Mouse (Mus musculus): ENCODE data around the gene Olfr714.
A peak's percentile ranks its signal among the peaks of the same experiment; 100 is the strongest.
"Not testable (repeated sequence)": the region's sequence is repeated elsewhere in the genome, so short reads cannot be mapped to it uniquely, and the experiment has no call there.

Olfr714 gene

GRCm38 (mm10) chr7:107070681-107071080 lies at the start of gene Olfr714:
TSS of gene Olfr714 (plus strand) at chr7:107070981.
- no peak for DNase-seq (ENCODE audit: low spot score in 2 of 2)

GRCm38 (mm10) chr7:107030874-107031273 lies 39.9 kb upstream of the Olfr714 start, which contains the start of gene Olfr713:
TSS of gene Olfr713 (plus strand) at chr7:107031174.
- DNase-seq (ENCODE audit: low spot score in 2 of 2), result no peak

- no peak for DNase-seq (ENCODE audit: low spot score in 2 of 2)
Measured at GRCm38 (mm10) chr7:107039934-107040563, 30.7 kb upstream of the Olfr714 start.

GRCm38 (mm10) chr7:107043136-107043535 lies 27.6 kb upstream of the Olfr714 start:
- no peak for DNase-seq (ENCODE audit: low spot score in 2 of 2)

DNA sequence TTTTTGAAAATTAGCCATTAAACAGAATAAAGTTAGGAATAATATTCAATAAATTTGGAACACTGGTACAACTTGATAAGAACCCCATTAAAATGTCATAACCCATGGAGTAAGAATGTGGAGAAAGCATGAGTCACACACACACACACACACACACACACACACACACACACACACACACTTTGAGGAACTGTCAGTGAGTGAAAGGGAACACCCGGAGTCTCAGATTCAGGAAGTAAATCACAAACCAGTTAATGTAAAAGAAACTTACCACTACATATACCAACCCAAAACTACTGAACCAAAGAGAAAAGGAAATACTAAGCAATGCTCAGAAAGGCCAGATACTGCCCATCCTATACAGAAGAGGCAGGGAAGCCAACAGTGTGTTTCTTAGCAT lies 26.4 kb upstream of the Olfr714 start:
- DNase-seq (ENCODE audit: low spot score in 2 of 2), result no peak

DNA sequence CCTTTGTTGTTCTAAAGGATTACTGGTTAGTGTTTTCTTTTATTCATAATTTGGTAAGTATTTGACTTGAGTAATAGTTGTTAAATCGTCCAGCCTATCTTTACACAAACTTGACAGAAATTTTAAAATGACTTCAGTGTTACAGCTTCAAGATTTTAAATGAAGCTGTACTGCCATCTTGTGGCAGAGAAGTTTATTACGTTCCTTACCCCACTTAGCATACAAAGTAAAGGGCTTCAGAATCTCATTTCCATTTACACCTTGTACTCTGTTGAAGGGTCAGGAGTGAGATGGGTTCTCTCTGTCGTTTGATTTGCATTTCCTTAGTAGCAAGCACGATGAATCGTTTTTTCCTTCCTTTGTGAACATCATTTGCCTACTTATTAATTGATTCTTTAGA lies 24.9 kb upstream of the Olfr714 start:
- peak; percentile 11 to 33 for DNase-seq (ENCODE audit: low spot score in 2 of 2)

DNA sequence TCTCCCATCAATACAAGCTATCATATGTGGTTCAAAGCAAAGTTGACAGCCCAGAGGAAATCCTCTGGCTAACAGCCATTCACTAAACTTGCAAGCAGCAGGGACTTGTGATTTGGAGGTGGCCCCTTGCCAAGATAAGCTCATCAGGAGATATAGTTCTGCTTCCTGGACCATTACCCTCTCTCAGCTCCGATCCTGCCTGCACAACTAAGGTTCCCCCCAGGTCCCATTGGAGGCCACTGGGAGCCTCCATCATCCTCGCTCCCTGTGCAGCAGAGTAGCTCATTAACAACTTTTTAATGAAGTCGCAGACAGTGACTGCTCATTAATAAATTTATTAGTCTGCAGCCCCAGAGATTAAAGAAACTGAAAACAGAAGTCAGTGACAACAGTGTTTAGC lies 23.2 kb upstream of the Olfr714 start:
- DNase-seq (ENCODE audit: low spot score in 2 of 2), result no peak

DNA sequence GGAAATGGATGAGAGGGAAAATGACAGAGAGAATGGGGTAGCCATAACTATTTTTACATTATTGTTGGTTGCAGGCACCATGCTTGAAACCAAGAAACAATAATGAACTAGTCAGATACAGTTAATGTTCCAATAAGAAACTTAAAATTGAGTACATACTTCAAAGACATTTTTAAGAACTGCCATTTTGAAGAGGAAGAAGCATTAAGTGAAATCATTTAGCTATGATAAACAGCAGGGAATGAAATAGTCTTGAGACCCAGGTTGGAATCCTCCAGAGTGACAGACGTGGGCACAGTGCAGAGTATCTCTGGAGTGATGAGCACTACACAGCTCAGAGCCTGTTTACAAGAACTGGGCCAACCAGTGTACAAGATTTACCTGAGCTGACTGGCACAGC lies 22.1 kb downstream of the Olfr714 start, which contains the start of gene Olfr17:
TSS of gene Olfr17 (plus strand) at position 301 of the 400 bp plus-strand sequence.
- DNase-seq (ENCODE audit: low spot score in 2 of 2), result no peak

- not testable (repeated sequence) for DNase-seq (ENCODE audit: low spot score in 2 of 2)
Measured at GRCm38 (mm10) chr7:107110269-107110668, 39.5 kb downstream of the Olfr714 start, which contains the start of gene Olfr715b. TSS of gene Olfr715b (minus strand) at chr7:107110369.

All from natural killer cell, adult 2 months (primary cell).